Mouse (Mus musculus) embryonic facial prominence, embryonic 10.5 days (tissue): Measurements from ENCODE around the gene Ubl3. TPM values are rescaled to one million over a fixed set of nuclear protein-coding genes. Genes with fewer than 3 reads are reported as not detected.

Experiments used
- DNase-seq: peaks from one replicate; pipeline ENCODE4 v3.0.0-alpha.2; 2017; ENCODE audit warnings: low spot score
- H3K27ac ChIP-seq: fragments of 300-500 bp; sonication (generic); replicated peaks from 2 replicates; pipeline ENCODE4 v1.5.1; 2016; ENCODE audit warnings: mild to moderate bottlenecking
- H3K27me3 ChIP-seq: fragments of 300-500 bp; sonication (generic); replicated peaks from 2 replicates; pipeline ENCODE4 v1.6.1; 2016; ENCODE audit warnings: low read depth, mild to moderate bottlenecking; ENCODE audit not compliant: poor library complexity, severe bottlenecking
- H3K36me3 ChIP-seq: fragments of 300-500 bp; sonication (generic); replicated peaks from 2 replicates; pipeline ENCODE4 v1.6.1; 2016; ENCODE audit warnings: mild to moderate bottlenecking, moderate library complexity
- H3K4me1 ChIP-seq: fragments of 300-500 bp; sonication (generic); 2 replicates; pipeline ENCODE4 v1.6.1; 2016
- H3K4me3 ChIP-seq: fragments of 300-500 bp; sonication (generic); 2 replicates; pipeline ENCODE4 v1.5.1; 2016; ENCODE audit warnings: mild to moderate bottlenecking, moderate library complexity
- H3K9me3 ChIP-seq: fragments of 300-500 bp; sonication (generic); 2 replicates; pipeline ENCODE4 v1.6.1; 2016; ENCODE audit warnings: mild to moderate bottlenecking
- WGBS: fragments of 180-500 bp; shearing (Covaris S2); methylation state at CpG from one replicate; pipeline ENCODE4 v1.1.7; 2016; 5-methylcytosine and 5-hydroxymethylcytosine counted together
- polyA plus RNA-seq: library from polyadenylated mRNA; unstranded; fragments of >200 nt; fragmentation: Nextera tagmentation; extraction: Ambion mirVana; gene quantifications from 2 replicates; pipeline ENCODE4 v1.2.1, GENCODE M21; 2016

Gene Ubl3
- polyA plus RNA-seq, 1 experiment from 2014 or later = 56.3 TPM

DNA sequence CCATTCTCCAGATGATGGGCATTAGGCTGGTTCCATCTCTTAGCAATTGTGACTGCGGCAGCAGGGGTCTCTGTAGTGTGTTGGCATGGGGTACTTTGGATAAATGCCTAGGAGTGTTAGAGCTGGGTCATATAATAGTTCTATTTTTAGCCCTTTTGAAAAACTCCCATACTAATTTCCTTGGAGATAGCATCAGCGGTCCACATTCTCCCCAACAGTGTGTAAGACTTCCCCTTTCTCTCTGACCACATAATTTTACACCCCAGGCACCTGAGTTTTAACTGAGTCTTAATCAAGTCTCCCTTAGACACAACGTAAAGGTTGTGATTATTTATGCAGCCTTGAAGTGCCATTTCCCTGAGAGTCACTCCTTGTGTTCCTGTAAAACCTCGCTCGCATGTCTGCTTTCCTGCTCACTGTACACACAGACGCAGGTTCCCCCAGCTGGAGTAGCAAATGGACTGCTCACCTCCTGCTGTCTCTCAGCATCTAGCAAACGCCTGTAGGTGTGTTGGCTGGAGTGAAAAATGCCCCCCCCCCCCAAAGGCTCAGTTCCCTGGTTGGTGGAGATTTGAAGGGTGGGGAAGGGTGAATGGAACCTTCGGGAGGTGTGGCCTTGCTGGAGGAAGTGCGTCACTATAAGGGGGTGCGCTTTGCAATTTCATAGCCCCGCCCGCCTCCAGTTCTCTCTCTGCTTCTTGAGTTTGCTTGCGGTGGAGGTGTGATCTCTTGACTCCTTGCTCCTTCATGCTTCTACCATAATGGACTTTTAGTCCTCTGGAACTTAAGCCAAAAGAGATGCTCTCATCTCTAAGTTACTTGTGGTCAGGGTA lies 63.5 kb downstream of the Ubl3 start:
- Histone ChIP-seq H3K27ac (no peak overlapping the region), H3K27me3 (no peaks in the 10 kb centered on the region), H3K9me3 (no peaks in the 10 kb centered on the region), H3K4me1 (peaks cover 6% of the 10 kb centered on the region), H3K4me3 (no peak overlapping the region), H3K36me3 (no peaks in the 10 kb centered on the region)
- DNase-seq = no peak
- WGBS = 84% methylated on average over 13 of the region's 13 CpGs

DNA sequence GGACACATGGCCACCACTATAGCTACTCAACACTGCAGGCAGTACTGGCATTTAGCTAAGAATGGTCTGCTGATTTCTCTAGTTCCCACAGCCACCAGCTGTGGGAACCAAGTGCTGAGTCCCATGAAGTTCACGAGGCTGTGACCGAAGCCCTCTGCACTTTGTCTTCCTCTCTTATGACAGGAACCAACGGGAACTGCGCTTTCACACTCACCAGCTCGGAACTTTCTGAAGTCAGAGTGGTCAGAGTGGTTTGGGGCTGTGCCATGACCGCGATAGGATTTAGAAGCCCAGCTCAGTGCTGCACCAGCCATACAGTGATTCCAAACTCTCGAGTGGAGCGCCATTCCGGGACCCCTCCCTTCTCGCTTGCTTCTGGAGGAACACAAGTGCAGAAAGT lies 66.4 kb downstream of the Ubl3 start:
- H3K27me3 ChIP-seq = no peaks in the 10 kb centered on the region

DNA sequence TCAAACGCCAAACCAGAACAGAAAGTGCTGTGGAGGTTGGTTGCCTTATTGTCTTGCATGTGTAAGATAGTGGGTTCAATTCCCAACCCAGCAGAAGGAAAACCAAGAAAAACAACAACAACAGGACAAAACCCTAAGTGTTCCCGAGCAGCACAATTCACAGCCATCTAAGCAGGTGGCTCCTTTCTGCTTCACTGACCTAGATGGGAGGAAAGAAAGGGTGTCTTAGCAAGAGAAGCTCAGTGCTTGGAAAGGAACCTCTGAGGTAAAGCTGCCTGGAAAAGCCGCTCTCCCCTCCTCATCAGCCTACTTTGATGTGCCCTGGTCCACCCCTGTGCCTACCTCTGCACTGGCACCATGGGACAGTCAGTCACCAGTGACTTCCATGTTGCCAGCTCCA lies 70.8 kb downstream of the Ubl3 start:
- no peaks in the 10 kb centered on the region for H3K4me1 ChIP-seq
- no peaks in the 10 kb centered on the region for H3K27me3 ChIP-seq
- WGBS = 80% methylated on average over 3 of the region's 3 CpGs
- H3K36me3 ChIP-seq = no peaks in the 10 kb centered on the region
- H3K4me3 ChIP-seq = no peak overlapping the region
- no peaks in the 10 kb centered on the region for H3K9me3 ChIP-seq
- no peak for DNase-seq
- no peak overlapping the region for H3K27ac ChIP-seq

More for the DNA sequence above, 66.4 kb downstream of the Ubl3 start:
- H3K4me1 ChIP-seq = peaks cover 6% of the 10 kb centered on the region
- H3K9me3 ChIP-seq = no peaks in the 10 kb centered on the region
- 88% methylated on average over 11 of the region's 11 CpGs for WGBS
- no peaks in the 10 kb centered on the region for H3K36me3 ChIP-seq
- H3K27ac ChIP-seq = no peak overlapping the region
- DNase-seq = no peak
- H3K4me3 ChIP-seq = no peak overlapping the region

DNA sequence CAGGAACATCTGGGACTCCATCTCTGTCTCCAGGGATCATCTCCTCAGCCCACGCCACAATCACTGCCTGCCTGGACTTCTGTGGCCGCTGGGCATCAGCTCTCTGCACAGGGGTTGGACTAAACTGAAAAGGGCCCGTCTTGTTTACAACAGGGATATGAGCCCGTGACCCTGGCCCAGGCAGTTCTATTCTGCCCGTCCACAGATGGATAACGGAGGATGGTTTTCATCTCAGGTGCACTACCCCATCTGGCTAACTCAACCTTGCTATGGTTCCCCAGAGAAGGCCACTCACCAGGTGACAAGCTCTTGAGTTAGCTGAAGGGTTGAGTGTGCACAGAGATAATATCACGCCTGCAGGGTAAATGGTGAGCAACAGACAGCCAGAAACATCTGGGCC lies 78.2 kb downstream of the Ubl3 start:
- Histone ChIP-seq H3K27ac (no peak overlapping the region), H3K4me1 (peaks cover 7% of the 10 kb centered on the region; the same call in 1 of the 2 replicates), H3K27me3 (no peaks in the 10 kb centered on the region), H3K9me3 (no peaks in the 10 kb centered on the region), H3K4me3 (no peak overlapping the region), H3K36me3 (no peaks in the 10 kb centered on the region)
- 81% methylated on average over 7 of the region's 7 CpGs for WGBS
- no peak for DNase-seq

DNA sequence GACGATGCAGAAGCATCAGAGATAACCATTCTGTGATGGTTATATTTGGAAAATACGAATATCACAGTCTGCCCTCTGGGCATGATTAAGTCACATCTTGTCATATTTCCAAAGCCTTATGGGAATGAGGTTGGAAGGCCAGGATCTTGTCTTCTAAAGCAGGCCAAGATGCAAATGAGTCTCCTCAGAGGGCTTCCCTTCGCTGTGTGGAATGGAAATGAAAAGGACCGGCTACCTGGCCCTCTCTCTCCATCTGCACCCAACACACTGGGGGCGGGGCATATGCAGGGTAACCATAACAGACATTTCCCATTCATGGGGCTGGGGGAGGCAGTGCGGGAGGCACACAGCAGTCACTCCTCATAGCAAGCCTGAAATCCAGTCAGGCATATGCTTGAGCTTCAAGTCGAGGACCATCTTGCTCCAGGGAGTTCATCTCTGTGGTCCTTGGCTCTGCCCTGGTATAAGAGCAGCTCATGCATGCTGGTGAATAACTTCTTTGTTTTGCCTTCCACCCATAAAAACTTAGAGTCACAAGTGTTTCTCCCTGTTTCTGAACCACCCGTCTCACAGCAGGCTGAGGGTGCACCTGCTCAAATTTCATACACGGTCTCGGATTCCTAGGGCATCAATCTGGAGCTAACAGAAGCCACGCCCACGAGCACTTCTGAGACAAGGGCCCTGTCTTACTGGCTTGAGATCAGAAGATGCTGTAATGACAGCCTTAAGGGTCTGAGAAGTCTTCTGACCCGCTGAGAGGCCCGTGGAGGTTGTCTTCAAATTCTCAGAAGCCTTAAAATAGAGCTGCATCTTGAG lies 83.8 kb downstream of the Ubl3 start:
- no peaks in the 10 kb centered on the region for H3K9me3 ChIP-seq
- WGBS = 58% methylated on average over 14 of the region's 14 CpGs
- no peak for DNase-seq
- H3K36me3 ChIP-seq = no peaks in the 10 kb centered on the region
- no peak overlapping the region for H3K4me3 ChIP-seq
- peaks cover 17% of the 10 kb centered on the region for H3K4me1 ChIP-seq
- no peaks in the 10 kb centered on the region for H3K27me3 ChIP-seq
- no peak overlapping the region; the same call in 1 of the 2 replicates for H3K27ac ChIP-seq

DNA sequence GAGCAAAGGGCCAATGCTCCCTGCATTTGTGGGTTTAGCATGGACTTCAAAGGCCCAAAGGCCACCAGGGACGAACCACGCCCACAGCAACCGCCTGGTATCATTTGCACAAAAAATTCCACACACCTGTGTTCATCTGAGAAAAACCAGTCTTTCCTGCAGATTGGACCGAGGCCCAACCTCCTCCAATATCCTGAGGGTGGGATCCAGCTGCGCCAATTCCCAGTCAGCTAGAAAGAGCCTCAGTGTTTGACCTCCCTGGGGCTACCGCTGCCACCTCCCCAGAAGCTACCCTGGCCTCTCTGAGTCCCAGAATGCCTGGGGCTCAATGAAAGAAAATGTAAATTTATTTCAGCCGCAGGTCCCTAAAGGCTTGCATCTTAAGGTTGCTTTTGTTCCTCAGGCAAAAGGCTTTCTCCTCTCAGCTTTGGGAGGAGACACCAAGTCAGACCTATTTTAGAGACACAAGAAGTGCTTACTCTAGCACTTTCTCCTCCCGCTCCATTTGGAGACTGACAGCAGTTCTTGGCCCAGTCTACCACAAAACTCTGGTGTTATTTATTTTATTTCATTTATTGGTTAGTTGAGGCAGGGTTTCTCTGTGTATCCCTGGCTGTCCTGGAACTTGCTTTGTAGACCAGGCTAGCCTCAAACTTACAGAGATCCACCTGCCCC lies 85.5 kb downstream of the Ubl3 start:
- H3K27me3 ChIP-seq = no peaks in the 10 kb centered on the region
- H3K4me1 ChIP-seq = peaks cover 17% of the 10 kb centered on the region
- H3K27ac ChIP-seq = 0 out of 2 replicates have a peak overlapping the region, but pooled peaks have one; percentile 14
- 24% methylated on average over 8 of the region's 8 CpGs for WGBS
- no peaks in the 10 kb centered on the region for H3K36me3 ChIP-seq
- DNase-seq = peak; percentile 17
- no peak overlapping the region for H3K4me3 ChIP-seq
- no peaks in the 10 kb centered on the region for H3K9me3 ChIP-seq

DNA sequence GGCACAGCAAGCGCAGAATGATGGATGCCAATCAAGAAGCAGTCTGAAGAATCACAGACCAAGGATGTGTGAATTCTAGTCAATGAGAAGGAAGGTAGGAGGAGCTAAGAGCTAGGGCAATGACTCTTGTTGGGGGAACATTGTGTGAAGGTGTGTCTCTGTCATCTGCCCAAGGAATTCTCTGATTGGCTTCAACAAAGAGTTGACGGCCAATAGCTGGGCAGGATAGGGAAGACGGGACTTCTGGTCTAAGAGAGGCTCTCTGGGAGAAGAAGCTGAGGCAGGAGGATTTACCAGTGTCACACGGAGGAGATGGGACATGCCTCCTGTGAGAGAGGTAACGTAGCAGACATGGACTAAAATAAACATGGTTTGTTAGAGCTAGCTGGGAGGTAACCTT lies 86.5 kb downstream of the Ubl3 start:
- Histone ChIP-seq H3K4me3 (no peak overlapping the region), H3K27ac (no peak overlapping the region), H3K27me3 (no peaks in the 10 kb centered on the region), H3K36me3 (no peaks in the 10 kb centered on the region), H3K4me1 (peaks cover 17% of the 10 kb centered on the region), H3K9me3 (0 out of 2 replicates have a peak, but pooled peaks cover under 1% of the 10 kb centered on the region)
- DNase-seq = no peak
- 87% methylated on average over 5 of the region's 5 CpGs for WGBS

DNA sequence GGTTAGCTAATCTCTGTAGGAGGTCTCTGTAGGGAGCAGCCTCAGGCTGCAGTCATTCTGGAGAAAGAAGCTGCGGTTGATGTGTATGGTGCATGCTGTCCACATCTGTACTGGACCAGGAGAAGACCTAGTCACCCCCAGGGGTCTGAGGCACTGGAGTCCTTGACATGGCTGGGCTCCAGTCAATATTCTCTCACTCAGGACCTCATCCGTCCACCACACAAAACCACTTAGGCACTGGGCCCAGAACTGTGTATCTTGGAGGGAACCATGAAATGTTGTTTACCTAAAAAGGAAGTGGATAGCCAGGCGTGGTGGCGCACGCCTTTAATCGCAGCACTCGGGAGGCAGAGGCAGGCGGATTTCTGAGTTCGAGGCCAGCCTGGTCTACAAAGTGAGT lies 87.5 kb downstream of the Ubl3 start:
- Histone ChIP-seq H3K4me3 (no peak overlapping the region), H3K27me3 (no peaks in the 10 kb centered on the region), H3K9me3 (peaks cover 6% of the 10 kb centered on the region), H3K4me1 (peaks cover 17% of the 10 kb centered on the region), H3K27ac (no peak overlapping the region), H3K36me3 (no peaks in the 10 kb centered on the region)
- WGBS = 95% methylated on average over 9 of the region's 9 CpGs
- DNase-seq = no peak

DNA sequence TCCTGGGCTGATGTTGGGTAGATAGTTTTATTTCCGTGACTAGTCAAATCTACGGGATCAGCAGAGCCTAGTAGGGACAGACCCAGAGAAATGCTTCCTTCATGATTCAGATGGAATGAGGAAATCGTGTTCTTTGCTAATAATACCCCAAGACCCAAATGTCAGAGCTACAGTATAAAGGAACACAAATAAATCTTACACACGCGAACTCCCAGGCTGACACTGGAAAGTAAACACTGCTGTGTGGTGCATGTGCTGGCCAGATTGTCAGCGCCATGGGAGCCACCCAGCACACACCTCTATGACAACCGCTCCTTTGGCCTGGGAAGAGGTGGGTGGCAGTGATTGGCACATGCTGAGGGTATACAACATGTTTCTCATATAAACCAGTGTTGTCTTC lies 88.1 kb downstream of the Ubl3 start:
- no peak for DNase-seq
- 85% methylated on average over 7 of the region's 7 CpGs for WGBS
- no peaks in the 10 kb centered on the region for H3K36me3 ChIP-seq
- H3K27me3 ChIP-seq = no peaks in the 10 kb centered on the region
- peaks cover 6% of the 10 kb centered on the region for H3K9me3 ChIP-seq
- peaks cover 17% of the 10 kb centered on the region for H3K4me1 ChIP-seq
- H3K4me3 ChIP-seq = no peak overlapping the region
- H3K27ac ChIP-seq = no peak overlapping the region

DNA sequence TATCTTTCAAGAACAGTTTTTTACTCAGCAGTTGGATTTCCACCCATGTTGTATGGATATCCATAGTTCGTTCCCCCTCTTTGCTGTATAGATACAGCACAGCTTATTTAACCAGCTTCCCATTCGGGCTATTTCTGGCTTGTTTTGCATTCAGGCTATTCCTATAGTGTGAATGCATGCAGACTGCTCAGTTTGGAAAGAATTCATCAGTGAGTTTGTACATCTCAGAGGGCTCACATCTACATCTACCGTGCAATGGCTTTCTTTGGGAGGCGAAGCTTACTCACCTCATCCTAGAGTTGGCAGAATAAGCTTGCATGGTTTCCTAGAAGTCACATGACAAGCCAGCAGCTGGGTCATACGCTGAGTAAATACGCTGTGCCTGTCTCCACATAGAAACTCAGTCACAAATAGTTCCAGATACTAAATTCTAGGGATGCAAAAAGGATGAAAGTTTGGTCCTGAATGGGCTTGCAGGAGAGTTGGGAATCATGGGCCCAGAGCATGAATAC lies 88.8 kb downstream of the Ubl3 start:
- WGBS = 91% methylated on average over 6 of the region's 6 CpGs
- Histone ChIP-seq H3K9me3 (peaks cover 6% of the 10 kb centered on the region), H3K27me3 (no peaks in the 10 kb centered on the region), H3K27ac (no peak overlapping the region), H3K36me3 (no peaks in the 10 kb centered on the region), H3K4me1 (peaks cover 13% of the 10 kb centered on the region), H3K4me3 (no peak overlapping the region)
- no peak for DNase-seq
